Mouse (Mus musculus) heart, postnatal 0 days (tissue): ENCODE data around the gene Col6a6. TPM values are rescaled to one million over a fixed set of nuclear protein-coding genes. Genes with fewer than 3 reads are reported as not detected.

ENCODE experiments used
- ATAC-seq: fragments of 200-750 bp; cut with Nextera tagmentation; 2 replicates; pipeline ENCODE4 v1.8.0; 2017; ENCODE audit warnings: low read depth, moderate number of reproducible peaks, moderate library complexity; ENCODE audit not compliant: insufficient read depth
- DNase-seq: peaks from one replicate; pipeline ENCODE4 v3.0.0-alpha.2; 2016; ENCODE audit warnings: low spot score
- H3K27ac ChIP-seq: fragments of 300-500 bp; sonication (generic); 2 replicates; pipeline ENCODE4 v1.5.1; 2014; ENCODE audit warnings: low read depth, mild to moderate bottlenecking
- H3K27me3 ChIP-seq: fragments of 300-500 bp; sonication (generic); 2 replicates; pipeline ENCODE4 v1.6.1; 2014; ENCODE audit warnings: low read length, mixed read lengths; ENCODE audit not compliant: control insufficient read depth, insufficient read depth
- H3K36me3 ChIP-seq: fragments of 300-500 bp; sonication (generic); replicated peaks from 2 replicates; pipeline ENCODE4 v1.6.1; 2014; ENCODE audit warnings: low read length, mixed read lengths; ENCODE audit not compliant: control insufficient read depth, insufficient read depth
- H3K4me1 ChIP-seq: fragments of 300-500 bp; sonication (generic); 2 replicates; pipeline ENCODE4 v1.6.1; 2014; ENCODE audit warnings: antibody characterized with exemption; ENCODE audit not compliant: control insufficient read depth, insufficient read depth
- H3K4me2 ChIP-seq: fragments of 300-500 bp; sonication (generic); 2 replicates; pipeline ENCODE4 v1.6.1; 2014; ENCODE audit warnings: low read depth, mild to moderate bottlenecking, low read length, moderate library complexity
- H3K4me3 ChIP-seq: fragments of 300-500 bp; sonication (generic); 2 replicates; pipeline ENCODE4 v1.5.1; 2014; ENCODE audit warnings: low read depth, low read length
- H3K9ac ChIP-seq: fragments of 300-500 bp; sonication (generic); replicated peaks from 2 replicates; pipeline ENCODE4 v1.6.1; 2014; ENCODE audit warnings: low read depth, low read length, mixed read lengths
- H3K9me3 ChIP-seq: fragments of 300-500 bp; sonication (generic); replicated peaks from 2 replicates; pipeline ENCODE4 v1.6.1; 2016; ENCODE audit warnings: low read length; ENCODE audit not compliant: control insufficient read depth
- CTCF ChIP-seq: IDR thresholded peaks from 2 replicates; pipeline ENCODE4 v1.5.1; 2016; ENCODE audit warnings: antibody characterized with exemption, control low read depth, low read depth
- EP300 ChIP-seq: IDR thresholded peaks from 2 replicates; pipeline ENCODE4 v1.6.1; 2016; ENCODE audit warnings: antibody characterized with exemption, low read depth
- WGBS: fragments of 180-500 bp; shearing (Covaris S2); extraction: QIAGEN DNeasy Blood & Tissue Kit; methylation state at CpG from one replicate; pipeline ENCODE4 v1.1.7; 2014; 5-methylcytosine and 5-hydroxymethylcytosine counted together
- polyA plus RNA-seq: library from polyadenylated mRNA; unstranded; fragments of >200 nt; fragmentation: Nextera tagmentation; extraction: Ambion mirVana; gene quantifications from 2 replicates; pipeline ENCODE4 v1.2.1, GENCODE M21; 2015
- total RNA-seq: library from RNA; depleted of rRNA; stranded (reverse); fragments of >200 nt; gene quantifications from 2 replicates; pipeline ENCODE4 v1.2.3, GENCODE M21; 2014; ENCODE audit warnings: low replicate concordance

Gene Col6a6
- total and polyA plus RNA-seq, 2 experiments from 2014 or later = 1.7 to 5.4 TPM

DNA sequence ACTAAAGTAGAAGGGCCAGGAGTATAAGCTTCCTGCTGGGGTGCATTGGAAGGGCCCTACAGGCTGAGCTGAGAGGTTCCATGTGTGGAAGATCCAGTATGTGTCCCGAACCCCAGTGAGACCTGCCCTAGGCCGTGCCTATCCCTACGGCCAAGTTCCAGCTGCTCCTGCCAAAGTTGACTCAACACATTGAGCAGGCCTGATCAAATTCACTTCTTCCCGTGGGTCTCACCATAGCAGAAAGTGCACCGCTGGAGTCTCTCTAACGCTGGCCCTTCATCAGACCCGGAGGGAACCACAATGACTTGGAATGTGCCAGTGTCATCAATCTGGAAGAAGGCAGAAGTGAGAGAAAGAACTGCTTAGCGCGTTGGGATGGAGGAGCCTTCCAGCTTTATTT is 126.0 kb downstream of the Col6a6 start:
- no peaks in the 10 kb centered on the region for H3K27me3 ChIP-seq
- no peaks in the 10 kb centered on the region for H3K9me3 ChIP-seq
- H3K4me1 ChIP-seq = peaks cover 23% of the 10 kb centered on the region
- H3K9ac ChIP-seq = no peak overlapping the region
- no peak overlapping the region for H3K27ac ChIP-seq
- H3K4me2 ChIP-seq = no peak overlapping the region
- H3K36me3 ChIP-seq = no peaks in the 10 kb centered on the region
- H3K4me3 ChIP-seq = no peak overlapping the region
- DNase-seq = no peak
- WGBS = 72% methylated on average over 9 of the region's 9 CpGs
- ATAC-seq = no peak
- TF ChIP-seq CTCF (no peak), EP300 (no peak)

DNA sequence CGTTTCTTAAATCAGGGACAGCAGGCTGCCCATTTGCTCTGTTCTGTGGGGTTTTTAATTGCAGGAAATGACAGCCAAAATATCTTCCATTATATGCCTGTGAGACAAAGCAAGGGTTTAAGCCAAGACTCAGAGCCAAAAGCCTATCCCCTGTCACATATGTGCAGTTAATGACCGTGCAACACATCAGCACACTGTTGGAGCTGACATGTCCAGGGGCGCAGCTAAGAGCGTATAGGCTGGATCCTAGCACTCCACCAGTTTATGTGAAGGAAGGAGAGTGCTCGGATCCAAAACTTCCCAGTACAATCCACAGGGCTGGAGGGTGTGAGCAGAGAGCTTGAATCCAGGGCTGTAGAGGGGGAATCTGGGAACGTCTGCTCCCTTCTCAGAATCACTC is 127.3 kb downstream of the Col6a6 start:
- no peaks in the 10 kb centered on the region for H3K27me3 ChIP-seq
- ATAC-seq = no peak

DNA sequence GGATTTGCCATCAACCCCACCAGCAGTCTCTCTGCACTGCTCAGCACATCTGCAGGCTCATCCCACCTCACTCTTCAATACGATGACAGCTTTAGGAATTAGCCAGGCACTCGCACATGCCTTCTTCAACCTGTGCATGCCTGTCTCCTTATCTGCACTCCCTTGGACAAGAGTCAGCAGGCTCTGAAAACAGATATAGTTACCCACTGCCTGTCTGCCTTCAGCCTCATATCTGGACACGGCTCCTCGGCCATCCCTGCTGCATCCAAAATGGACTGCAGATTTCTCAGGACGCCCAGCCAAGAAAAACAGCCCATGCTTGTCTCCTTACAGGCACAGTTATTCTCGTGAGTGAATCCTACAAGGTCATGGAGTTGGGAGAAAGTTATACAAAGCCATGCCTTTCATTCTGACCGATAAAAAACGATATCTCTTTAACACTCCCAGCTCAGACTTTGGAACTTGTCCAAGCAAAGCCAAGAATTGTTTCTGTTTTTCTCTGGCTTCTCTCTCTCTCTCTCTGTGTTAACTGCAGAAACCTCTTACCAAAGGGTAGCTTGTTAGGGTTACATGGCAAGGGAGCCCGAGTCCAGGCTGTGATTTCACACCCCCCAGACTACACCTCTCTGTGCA is 130.1 kb downstream of the Col6a6 start:
- peak; percentile 74 for DNase-seq
- Histone ChIP-seq H3K4me2 (peak overlapping the region; percentile 17; the same call in 1 of the 2 replicates), H3K36me3 (no peaks in the 10 kb centered on the region), H3K9me3 (no peaks in the 10 kb centered on the region), H3K27ac (peak overlapping the region; percentile 52), H3K27me3 (no peaks in the 10 kb centered on the region), H3K4me1 (peaks cover 26% of the 10 kb centered on the region), H3K4me3 (no peak overlapping the region), H3K9ac (no peak overlapping the region)
- TF ChIP-seq EP300 (peak; percentile 64), CTCF (no peak)
- 6% methylated on average over 9 of the region's 9 CpGs for WGBS
- peak; percentile 51 for ATAC-seq

More for the DNA sequence above, 127.3 kb downstream of the Col6a6 start:
- H3K9me3 ChIP-seq = no peaks in the 10 kb centered on the region
- H3K4me2 ChIP-seq = no peak overlapping the region
- H3K4me3 ChIP-seq = no peak overlapping the region
- DNase-seq = no peak
- TF ChIP-seq EP300 = no peak
- no peak for TF ChIP-seq CTCF
- H3K9ac ChIP-seq = no peak overlapping the region
- H3K36me3 ChIP-seq = no peaks in the 10 kb centered on the region
- H3K4me1 ChIP-seq = peaks cover 26% of the 10 kb centered on the region
- 80% methylated on average over 6 of the region's 6 CpGs for WGBS
- H3K27ac ChIP-seq = no peak overlapping the region

DNA sequence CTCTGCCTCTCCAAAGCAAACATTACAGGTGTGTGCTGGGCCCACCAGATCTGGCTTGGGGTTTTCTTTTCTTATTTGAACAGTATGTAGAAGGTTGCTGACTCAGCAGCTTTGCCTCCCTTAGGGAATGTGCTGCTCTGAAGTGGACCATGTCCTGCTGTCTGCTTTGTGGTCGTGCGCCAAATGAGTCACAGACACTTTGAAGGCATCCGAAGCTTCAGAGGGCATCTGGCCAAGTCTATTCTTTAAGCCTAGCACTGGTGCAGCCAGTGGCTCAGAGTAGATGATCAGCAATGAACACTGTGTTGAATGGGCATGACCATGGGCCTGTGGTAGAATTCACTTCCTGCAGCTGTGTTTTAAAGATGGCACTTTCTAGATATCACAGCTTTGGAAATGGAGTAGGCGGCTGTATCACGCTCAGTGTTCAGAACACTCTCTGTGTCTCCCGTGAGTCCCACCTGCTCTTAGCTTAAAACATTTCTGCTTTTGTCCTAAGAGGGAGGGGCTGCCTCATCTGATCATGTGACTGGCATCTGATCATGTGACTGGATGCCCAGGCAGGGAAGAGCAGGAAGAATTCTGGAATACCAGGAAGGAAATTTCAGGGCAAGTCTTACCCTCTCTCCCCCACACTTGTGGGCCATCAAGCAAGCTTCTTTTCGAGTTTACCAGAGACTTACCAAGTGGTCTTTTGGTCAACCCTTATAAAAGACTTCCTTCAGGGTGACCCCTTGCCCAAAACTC is 131.0 kb downstream of the Col6a6 start:
- 57% methylated on average over 7 of the region's 7 CpGs for WGBS
- H3K9me3 ChIP-seq = no peaks in the 10 kb centered on the region
- TF ChIP-seq EP300 (no peak), CTCF (no peak)
- no peaks in the 10 kb centered on the region for H3K36me3 ChIP-seq
- peaks cover 26% of the 10 kb centered on the region for H3K4me1 ChIP-seq
- ATAC-seq (peak; percentile 52; the same call in 1 of the 2 replicates), DNase-seq (peak; percentile 53)
- no peak overlapping the region for H3K4me3 ChIP-seq
- no peak overlapping the region for H3K4me2 ChIP-seq
- H3K9ac ChIP-seq = no peak overlapping the region
- no peaks in the 10 kb centered on the region for H3K27me3 ChIP-seq
- H3K27ac ChIP-seq = peak overlapping the region; percentile 52

DNA sequence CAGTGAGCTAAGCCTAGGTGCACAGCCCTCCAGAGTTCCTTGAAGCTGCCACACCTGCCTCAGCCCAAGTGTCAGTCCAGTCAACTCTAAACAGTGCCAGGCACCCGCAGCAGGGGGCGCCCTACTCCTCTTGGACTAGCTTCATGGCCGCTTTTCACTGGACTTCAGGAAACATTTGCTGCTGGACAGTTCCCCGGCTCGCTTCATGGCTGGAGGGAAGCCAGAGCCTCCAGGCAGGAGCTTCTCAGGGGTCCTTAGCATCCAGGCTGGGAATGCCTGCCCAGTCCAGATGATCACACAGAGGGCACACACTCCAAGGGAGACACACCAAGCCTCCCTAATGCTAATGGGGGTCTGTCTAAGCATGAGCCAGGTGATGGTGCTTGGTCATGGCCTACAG is 134.1 kb downstream of the Col6a6 start:
- TF ChIP-seq EP300 (no peak), CTCF (peak; percentile 92)
- H3K9me3 ChIP-seq = no peaks in the 10 kb centered on the region
- 8% methylated on average over 5 of the region's 5 CpGs for WGBS

More for the DNA sequence above, 134.1 kb downstream of the Col6a6 start:
- Histone ChIP-seq H3K4me3 (no peak overlapping the region), H3K9ac (no peak overlapping the region), H3K27me3 (no peaks in the 10 kb centered on the region), H3K36me3 (0 out of 2 replicates have a peak, but pooled peaks cover 3% of the 10 kb centered on the region), H3K4me2 (no peak overlapping the region), H3K27ac (no peak overlapping the region), H3K4me1 (peaks cover 20% of the 10 kb centered on the region)
- ATAC-seq = peak; percentile 53
- DNase-seq = peak; percentile 79
